Mouse (Mus musculus) adrenal gland, postnatal 10 days (tissue): ENCODE results near the gene Ephx1. TPM values are rescaled to one million over a fixed set of nuclear protein-coding genes. Genes with fewer than 3 reads are reported as not detected.
"Not testable (repeated sequence)": the region's sequence is repeated elsewhere in the genome, so short reads cannot be mapped to it uniquely, and the experiment has no call there.

ENCODE experiments used
- DNase-seq: peaks from one replicate; pipeline ENCODE4 v3.0.0; 2021; ENCODE audit warnings: mixed read lengths
- total RNA-seq, 2 experiments: library from RNA; stranded (reverse); gene quantifications; 2 replicates each; pipeline ENCODE4 v1.2.3; 2021

Ephx1 gene
- total RNA-seq, 2 experiments from 2014 or later = 61.5 to 67.2 TPM

DNA sequence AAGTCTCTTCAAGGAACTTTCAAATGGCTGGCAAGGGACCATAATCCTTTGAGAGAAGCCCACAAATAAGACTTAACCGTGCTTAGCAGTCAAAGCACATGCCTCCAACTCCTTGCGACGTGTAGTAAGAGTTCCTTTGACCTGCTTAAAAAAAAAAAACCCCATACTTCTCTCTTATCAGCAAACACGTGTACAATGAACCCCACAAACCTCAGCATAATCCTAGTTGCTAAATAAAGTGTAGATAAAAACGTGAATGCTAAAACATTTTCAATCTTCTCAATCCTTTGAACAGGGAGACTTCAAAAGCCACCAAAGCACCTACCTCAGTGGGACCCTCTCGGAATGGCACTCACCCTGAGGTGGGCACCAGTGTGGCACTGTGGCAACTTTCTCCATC is 7.3 kb downstream of the Ephx1 start:
- no peak for DNase-seq

DNA sequence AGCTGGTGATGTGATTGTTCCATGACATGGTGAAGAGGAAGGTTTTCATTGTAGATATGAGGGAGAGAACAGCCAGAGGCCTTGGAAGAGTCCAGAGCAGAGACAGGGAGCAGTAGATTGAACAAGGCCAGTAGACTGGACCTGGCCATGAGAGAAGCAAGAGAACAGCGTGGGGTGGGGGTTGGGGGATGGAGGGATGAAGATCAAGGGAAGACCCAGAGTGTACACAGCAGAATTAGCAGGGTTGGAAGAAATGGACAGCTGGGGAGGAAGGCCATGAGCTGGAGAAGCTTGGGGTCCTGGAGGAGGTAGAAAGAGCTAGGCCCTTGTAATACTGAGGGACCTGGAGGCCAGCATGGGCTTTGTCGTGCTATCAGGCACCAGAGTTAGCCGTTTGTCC is 8.3 kb downstream of the Ephx1 start:
- DNase-seq = peak; percentile 8

DNA sequence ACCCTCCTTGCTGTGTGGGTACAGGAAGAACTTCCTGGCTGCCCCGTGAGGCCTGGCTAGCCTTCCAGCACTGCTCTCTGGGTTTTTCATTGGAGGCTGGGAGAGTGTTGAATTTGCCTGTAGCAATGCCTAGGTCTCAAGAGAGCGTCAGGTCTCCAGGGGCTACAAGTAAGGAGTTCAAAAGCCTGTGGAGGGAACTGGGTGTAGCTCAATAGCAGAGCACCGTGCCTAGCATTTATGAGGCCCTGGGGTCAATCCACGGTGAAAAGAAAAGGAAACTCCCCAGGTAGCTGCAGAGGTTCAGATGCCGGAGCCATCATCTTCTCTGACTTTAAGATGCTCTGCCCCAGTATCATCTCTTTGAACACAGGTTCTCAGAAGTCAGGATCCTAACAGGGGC is 9.1 kb downstream of the Ephx1 start:
- no peak for DNase-seq

DNA sequence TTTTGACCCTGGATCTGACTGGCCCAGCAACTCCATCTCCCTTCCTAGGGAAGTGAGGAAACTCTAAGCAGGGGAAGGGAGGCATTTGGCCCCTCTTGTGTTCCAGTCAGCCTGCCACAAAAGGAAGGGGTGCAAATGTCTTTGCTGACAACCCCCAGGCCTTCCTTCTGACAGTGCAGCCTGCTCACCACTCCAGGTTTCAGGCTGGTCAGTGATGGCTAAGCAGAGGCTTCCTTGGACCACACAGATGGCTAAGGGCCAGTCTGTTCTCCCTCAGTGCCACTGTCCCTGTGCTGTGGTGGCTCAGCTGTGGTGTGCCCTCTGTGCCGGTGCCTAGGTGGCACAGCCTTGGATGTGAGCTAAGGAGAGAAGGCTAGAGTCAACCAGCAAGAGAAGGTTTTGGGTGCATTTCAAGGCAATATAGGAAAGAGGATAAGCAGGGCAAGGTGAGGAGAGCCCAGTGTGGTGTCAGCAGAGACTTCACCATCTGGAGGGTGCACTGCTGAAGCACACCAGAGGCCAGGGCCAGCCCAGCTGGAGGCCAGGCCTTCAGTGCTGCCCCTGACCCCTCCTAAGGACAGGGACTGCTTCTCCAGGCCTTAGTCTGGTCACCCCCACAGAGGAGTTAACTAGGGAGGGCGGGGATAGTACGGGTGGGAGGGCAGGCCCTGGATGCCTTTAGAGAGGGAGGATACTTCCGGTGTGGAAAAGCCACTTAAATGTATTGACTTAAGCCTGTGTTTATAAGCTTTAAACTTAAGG is 10.4 kb downstream of the Ephx1 start:
- peak; percentile 36 for DNase-seq

DNA sequence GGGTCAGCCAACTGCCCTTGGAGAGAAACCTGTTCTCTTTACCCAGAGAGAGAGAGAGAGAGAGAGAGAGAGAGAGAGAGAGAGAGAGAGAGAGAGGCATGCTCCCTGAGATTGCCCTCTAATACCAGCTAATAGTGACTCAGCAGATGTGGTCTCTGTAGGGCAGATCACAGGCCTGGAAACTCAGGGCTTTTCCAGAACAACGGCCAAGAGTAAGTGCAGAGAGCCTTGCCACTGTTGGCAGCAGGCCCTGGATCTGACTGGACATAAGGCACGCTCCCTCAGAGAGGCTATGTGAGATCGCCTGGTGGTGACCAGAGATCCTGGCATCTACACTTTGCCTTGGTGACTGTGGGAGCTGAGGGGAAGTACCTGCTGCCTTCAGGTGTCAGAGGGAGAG is 10.9 kb downstream of the Ephx1 start:
- DNase-seq = peak; percentile 87

DNA sequence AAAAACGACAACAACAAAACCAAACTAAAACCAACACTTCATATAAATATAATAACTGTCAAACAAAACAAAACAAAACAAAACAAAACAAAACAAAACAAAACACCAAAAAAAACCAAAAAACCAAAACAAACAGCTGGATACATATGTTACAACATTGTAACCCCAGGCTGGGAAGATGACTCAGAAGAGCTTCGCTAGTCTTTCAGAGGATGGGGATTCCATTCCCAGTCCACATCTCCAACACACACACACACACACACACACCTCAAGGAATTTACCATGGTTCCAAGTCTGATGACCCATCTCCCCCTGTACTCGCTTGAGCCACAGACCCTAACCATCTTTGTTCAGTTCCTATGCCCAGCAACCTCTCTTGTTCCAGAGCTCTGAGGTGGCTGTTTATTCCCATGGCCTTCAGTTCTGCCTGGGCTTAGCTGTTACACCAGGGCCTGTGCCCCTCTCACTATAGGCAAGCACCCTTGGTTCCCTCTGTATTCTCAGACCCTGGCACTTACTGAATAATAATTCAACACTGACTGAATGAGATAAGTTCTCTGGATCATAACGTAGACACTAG is 11.6 kb downstream of the Ephx1 start:
- no peak for DNase-seq

DNA sequence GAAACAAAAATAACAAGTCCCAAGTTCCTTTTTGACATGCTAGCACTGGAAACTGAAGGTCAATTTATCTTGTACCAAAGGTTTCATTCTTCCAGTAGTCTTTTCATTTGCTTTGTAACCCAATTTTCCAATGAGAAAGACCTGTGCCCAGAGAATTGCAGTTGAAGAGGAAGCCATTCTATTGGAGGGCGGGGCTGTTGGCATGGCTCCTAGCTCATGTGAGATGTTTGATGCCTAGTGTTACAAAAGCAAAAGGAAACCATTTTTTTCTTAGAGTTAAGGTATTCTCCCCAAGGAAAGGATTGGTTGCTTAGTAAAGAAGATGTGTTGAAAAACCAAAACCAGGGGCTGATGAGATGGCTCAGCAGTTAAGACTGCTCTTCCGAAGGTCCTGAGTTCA is 12.4 kb downstream of the Ephx1 start:
- DNase-seq = peak; percentile 50

DNA sequence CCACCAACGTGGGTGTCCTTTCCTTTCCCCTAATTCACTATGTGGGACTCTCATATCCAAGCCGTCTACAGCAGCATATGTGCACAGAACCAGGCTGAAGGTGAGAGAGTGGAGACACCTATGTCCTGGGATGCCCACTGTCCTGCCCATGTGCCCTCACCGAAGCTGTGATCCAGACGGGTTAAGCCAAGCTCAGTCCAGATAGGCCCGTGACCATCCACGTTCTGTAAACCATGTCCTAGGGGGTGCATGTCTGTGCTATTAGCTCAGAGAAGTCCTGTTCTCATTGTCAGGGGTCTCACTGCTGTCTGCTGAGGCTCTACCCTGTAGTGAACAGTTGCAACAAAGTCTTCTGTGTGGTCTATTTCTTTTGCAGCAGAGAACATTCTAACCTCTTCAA is 12.9 kb downstream of the Ephx1 start:
- DNase-seq = no peak

DNA sequence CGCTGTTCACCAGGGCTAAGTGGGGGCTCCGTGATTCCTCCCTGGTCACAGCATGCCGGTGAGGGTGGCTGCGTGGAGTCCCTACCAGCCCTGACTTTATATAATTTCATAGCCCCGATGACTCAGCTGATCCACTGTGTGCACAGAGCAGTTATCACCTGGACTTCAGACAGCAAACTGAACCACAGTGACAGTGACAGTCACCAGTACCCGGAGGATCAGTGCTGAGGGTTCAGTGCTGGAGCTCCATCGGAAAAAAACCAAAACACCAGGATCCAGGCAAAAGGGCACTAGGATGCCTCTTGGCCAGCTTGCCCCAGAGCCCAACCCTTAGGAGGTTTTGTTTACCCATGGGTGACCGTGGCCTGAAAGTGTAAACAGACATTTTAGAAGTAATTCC is 15.4 kb downstream of the Ephx1 start:
- no peak for DNase-seq

DNA sequence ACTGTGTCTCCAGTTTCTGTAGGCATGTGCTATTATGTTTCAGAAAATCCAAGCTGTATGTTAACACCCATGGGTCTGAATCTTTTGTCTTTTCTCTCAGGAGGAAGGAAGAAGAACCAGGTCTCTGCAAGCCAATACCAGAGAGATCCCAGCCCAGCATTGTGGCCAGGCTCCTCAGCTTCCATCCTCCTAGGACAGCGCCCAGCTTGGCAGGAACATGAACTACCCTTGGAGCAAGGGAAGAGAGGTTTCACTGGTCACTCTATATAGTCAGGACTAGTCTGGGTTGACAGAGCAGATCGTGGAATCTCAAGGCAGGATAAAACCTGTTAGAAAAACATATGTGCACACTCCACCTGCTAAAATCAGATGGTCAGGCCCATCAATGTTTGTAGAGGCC is 16.9 kb downstream of the Ephx1 start:
- DNase-seq = no peak

DNA sequence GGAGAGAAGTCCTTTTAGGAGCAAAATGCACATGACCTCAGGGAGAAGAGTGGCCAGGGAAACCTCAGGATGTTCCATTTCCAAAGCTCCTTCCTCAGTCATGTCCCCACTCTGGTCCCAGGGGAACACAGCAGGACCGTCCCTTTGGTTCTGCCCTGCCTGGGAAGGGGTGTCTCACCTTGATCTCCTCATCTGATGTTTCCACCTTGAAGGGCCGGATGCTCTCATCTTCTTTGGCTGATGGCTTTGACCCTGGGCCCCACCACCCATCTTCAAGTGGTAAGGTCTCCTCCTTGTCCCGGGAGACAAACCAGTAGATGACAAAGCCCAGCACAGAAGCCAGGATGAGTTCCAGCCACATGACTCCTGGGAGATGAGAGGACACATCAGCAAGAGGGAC is 19.1 kb downstream of the Ephx1 start:
- no peak for DNase-seq

DNA sequence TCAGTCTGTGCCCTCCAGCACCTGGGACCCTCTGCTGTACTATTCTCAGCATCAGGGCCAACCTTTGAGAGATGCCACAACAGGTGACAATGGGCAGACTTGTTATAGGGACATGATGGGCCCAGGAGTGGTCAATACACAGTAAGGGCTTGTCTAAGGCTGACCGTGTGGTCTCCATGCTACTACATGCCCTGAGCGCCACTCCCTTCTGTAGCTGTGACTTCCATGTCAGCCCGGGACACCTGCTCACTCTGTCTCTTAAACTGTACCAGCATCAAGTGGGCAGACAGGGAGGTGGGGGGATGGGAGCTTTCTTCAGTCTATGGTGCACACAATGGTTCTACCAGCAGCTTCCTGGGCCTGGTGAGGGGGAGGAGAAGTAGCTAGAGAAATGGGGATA is 19.5 kb downstream of the Ephx1 start:
- DNase-seq = no peak

DNA sequence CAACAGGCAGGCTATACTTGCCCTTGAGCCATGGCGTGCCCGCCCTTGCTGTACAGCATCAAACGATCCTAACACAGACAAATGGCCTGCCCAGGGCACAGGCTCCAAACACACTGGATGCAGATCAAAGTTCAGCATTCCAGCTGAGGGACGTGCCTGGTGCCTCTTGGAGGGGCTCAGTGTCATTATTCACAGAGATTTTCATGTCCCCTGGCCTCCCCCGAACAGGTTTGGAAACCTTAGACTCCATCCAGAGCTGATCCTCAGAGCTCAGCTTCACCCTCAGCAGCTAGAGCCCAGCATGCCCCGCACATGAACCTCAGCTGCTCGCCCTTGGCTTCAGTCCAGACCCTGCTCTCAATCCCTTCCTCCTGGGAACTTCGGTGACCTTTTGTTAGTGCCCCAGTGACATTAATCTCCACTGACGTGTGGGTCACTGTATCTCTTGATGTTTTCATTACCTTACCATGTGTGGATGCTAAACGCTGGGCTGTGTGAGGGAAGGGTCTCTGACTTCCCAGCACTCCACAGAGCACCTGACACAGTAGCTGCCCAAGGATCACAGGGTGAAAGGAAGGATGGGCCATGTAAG is 20.1 kb downstream of the Ephx1 start:
- DNase-seq = peak; percentile 78

DNA sequence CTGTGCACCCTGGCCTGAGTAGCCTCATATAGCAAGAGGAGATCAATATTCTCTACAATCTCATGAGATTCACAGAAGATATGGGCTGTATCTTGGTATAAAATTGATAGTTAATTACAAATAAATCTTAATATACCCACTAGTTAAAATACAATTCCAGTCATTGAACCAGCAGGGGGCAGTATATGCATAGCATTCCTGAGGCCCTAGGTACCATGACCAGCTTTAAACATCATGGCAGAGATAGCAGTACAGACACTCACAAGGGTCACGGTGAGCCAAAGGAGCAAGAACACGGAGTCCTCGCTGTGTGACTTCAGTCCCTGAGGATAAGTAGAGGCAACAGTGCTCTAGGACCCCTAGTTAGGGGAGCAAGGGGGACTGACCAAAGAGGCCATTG is 28.6 kb downstream of the Ephx1 start:
- DNase-seq = peak; percentile 67

DNA sequence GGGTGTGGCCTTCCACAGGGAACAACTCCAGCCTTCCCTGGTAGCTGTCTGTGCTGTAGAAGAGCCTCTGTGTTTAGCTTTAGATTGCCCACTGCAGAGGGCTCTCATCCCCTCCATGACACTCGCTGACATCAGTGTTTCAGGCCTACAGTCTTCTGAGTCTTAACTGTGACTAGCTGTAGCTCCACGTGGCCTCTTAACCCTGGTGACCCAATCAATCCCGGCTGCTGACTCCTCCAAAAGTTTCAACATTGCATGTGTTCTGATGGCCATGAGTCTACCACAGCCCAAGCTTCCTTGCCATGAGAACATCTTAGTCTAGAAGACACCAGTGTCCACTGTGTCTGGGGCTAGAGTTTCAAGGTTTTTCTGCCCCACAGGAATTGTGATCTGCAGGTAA is 30.0 kb downstream of the Ephx1 start:
- no peak for DNase-seq

DNA sequence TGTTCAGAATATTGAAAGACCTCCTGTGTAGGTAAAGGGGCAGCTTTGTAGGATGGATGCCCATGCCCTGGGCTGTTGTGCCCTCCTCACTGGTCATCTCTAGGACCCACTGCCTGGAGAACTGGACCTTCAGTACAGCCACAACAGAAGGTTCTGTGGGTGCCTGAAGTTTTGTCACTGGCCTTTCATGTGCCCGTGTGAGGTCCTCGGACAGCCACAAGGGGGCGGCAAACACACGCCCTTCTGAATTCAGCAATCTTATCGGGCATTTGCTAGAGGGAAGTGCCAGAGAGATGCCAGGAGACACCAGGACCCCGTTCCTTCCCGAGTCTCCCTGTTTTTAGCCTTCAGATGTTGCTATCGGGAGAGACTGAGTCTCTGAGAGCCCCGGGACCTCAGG is 32.9 kb downstream of the Ephx1 start:
- peak; percentile 86 for DNase-seq

DNA sequence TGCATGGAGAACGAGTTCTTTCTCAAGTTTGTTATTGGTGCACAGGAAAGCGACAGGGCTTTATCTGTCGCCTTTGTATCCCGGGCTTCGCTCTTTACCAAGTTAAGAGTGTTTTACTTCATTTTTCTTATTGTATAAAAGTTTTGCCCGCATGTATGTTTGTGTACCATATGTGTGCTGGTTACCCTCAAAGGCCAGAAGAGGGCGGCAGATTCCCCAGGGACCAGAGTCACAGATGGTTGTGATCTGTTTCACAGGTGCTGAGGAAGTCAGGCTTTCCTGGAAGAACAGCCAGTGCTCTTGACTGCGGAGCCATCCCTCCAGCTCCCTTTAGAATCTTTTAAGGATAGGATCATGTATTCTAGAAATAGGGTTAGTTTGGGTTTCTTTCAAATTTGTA is 34.0 kb downstream of the Ephx1 start:
- DNase-seq = no peak

DNA sequence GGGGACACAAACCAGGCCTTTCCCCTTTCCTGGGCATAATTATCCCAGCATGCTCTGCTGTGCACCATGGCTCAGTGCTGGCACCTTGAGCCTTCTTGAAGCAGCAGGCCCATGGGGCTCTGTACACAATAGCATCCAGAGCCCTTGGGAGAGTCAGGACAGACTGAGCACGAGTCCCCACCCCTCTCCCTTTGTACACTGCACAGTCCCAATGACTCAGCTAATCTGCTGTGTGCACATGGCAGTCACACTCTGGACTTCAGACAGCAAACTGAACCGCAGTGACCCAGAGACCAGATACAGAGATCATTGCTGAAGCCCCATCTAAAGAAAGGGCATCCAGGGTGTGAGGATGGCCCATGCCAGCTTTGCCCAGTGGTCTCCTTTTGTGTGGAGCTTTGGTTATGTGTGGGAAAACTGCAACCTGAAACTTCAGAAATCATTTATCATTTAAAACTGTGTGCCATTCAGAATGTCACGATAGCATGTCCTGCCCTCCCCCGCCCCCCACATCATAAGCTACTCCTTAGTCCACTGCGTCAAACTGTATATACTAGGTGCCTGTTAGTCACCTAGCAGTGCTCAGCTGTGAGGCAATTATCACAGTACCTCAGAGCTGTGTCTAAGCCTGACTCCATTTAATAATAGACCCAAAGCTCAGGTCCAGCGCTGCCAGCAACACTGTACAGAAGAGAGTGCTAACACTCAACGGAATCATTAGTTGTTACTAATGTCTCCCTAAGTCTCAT is 39.2 kb downstream of the Ephx1 start:
- DNase-seq = not testable (repeated sequence)

DNA sequence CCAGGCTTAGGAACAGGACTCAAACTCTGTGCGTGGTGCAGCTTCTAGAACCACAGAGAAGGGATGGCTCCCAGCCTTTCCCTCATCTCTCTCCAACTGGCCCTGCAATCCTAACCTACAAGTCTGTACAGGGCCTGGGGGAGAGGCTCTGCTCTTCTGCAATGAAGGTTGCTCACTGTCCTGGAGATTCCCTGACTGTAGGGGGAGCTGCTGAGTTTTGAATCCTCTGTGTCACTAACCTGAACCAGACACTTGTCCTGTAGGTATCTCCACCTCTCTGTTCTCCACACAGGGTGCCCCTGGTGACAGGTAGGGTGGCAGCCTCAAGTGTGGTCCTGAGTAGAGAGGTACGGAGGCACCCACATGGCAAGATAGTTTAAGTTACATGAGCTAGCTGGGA is 40.2 kb downstream of the Ephx1 start:
- no peak for DNase-seq

DNA sequence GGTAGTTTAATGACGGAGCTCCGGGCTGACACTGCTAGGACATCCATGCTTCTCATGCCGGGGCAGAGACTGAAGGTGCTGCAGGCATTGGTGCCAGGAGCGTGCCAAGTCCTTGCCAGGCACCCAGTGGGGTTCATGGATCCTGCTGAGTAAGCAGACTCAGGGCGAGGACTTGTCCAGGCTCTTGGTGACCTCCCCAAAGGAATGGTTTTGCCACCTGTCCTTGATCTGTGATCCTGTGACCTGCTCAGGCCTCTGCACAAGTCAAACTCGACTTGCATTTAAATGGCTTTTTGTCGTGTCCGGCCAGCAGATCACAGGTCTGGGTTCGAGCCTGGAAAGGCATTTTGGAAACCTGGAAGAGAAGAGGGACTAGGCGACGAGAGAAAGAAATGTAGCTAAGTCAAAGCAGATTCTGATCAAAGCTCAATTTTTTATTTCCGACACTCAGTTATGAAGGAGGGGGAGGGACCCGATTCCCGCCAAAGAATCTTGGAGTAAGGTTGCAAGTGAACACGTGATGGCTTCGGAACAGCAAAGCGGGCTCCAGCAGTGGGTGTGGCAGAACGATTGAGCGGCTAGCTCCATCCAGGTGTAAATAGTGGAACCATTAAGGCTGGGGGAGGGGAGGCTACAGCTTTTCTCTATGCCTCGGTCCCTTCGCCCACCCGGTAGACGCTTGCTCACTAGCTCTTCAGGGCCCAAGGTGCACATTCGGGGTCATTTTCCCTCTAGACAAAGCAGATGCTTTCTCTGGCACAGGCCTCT is 41.0 kb downstream of the Ephx1 start:
- DNase-seq = no peak

DNA sequence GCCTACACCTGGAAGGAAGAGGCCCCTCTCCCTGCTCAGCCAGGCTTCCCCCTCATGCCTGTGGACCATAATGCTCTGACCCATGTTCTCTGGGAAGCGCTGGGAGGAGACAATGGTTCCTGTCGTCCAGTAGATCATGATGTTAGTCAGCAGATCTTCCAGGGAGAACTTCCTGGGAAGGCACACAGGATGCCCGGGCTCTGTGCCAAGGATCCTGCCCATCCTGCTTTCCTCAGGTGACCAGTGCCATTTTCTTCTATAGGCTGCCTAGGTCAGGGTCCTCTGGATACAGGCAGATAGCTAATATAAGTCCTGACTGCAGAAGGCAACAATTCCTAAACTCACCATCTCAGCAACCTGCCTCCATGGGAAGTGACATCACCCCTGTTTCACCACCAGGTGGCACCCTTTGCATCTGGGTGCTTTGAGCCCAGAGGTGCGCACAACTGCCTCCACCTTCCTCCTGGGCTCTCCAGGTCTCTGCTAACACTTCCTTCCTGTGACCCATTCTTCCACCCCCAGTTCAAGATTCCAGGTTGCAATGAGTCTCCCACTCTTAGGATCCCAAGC is 44.5 kb downstream of the Ephx1 start:
- peak; percentile 68 for DNase-seq

DNA sequence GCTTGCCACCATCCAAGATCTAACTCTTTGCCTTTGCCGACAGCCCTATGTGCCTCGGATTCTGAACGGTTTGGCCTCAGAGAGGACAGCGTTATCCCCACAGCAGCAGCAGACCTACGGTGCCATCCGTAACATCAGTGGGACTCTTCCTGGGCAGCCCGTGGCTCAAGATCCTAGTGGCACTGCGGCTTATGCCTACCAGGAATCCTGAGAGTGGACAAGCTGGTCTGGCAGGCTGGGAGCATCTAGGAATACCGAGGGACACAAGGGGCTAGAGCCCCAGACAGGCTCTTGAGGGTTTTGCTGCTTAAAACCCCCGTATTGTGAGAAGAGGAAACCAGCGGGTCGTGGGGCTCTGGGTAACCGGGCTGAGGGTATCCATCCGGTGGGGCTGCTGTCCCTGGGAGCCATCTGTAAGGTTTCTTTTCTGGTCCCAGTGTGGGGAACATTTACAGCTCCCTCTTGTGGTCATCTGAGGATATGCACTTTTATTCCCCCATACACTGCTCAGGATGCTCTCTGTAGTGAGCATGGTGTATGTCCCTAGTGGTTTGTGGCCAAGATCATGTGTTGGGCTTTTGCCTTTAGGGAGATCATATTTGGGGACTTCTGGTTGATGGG is 46.5 kb downstream of the Ephx1 start:
- DNase-seq = peak; percentile 47
